Mouse (Mus musculus): ENCODE data around the gene Tbcd. TPM values are rescaled to one million over a fixed set of nuclear protein-coding genes. Genes with fewer than 3 reads are reported as not detected.

The Tbcd gene
- total and polyA plus RNA-seq, 3 experiments = 62.1 to 86.7 (median 70.4) TPM

GRCm38 (mm10) chr11:121420830-121421552 is 30.8 kb upstream of the Tbcd start, which contains the start of gene Fn3krp (continued):
- TF ChIP-seq ZKSCAN1 (IDR thresholded peaks at IDR 0.05; ENCODE audit: borderline replicate concordance, low read depth, low read length) = no peak
- TF ChIP-seq POLR2A (IDR thresholded peaks at IDR 0.05; ENCODE audit: low read depth, low read length) = peak; percentile 78
- TF ChIP-seq UBTF (IDR thresholded peaks at IDR 0.05; ENCODE audit: low read depth, low read length) = 0 out of 2 replicates have a peak, but pooled peaks have one; percentile 0

- dilution Hi-C loops (cut with MboI; ENCODE audit: extremely low pct_ligation_motif_present, extremely low pct_unique_long_range_greater_than_20kb, low sequenced_read_pairs) (no loop called here), in situ Hi-C loops (cut with MboI; ENCODE audit: low pct_ligation_motif_present, low pct_unique_long_range_greater_than_20kb, low sequenced_read_pairs) (no loop called here)
- Histone ChIP-seq H3K4me1 (ENCODE audit: control insufficient read depth in 1 of 2, insufficient read depth in 2 of 2) (peaks cover 2 to 16% of the 10 kb centered on the region in 2 experiments), H3K9me3 (replicated peaks; ENCODE audit: low read length) (no peaks in the 10 kb centered on the region), H3K79me2 (replicated peaks; ENCODE audit: control insufficient read depth, extremely low read depth, insufficient read depth, poor library complexity, severe bottlenecking) (no peaks in the 10 kb centered on the region), H3K9ac (ENCODE audit: insufficient read depth, low read depth) (peak overlapping the region; percentile 77), H3K4me3 (replicated peaks in 1 of 3; ENCODE audit: low read depth in 2 of 3, low read length in 2 of 3, poor library complexity in 1 of 3) (peak overlapping the region; percentile 77 to 89 (median 88)), H3K27ac (ENCODE audit: insufficient read depth, low read depth) (no peak overlapping the region), H3K4me2 (ENCODE audit: insufficient read depth, low read depth, poor library complexity, severe bottlenecking) (peak overlapping the region; percentile 99), H3K36me3 (replicated peaks in 1 of 2; ENCODE audit: control insufficient read depth in 1 of 2, insufficient read depth in 1 of 2, low read length in 1 of 2) (peaks cover 0 to 13% of the 10 kb centered on the region in 2 experiments), H3K27me3 (replicated peaks) (no peaks in the 10 kb centered on the region)
- TF ChIP-seq HCFC1 (IDR thresholded peaks at IDR 0.05; ENCODE audit: low read depth, low read length) (no peak; the same call in 1 of the 2 replicates), BHLHE40 (IDR thresholded peaks at IDR 0.05; ENCODE audit: low read depth, low read length) (no peak), RCOR1 (conservative IDR thresholded peaks at IDR 0.05; ENCODE audit: low read depth, low read length) (no peak), PAX5 (IDR thresholded peaks at IDR 0.05; ENCODE audit: low read length) (no peak), JUN (IDR thresholded peaks at IDR 0.05; ENCODE audit: insufficient read depth, low read depth, low read length) (no peak), ZC3H11A (IDR thresholded peaks at IDR 0.05; ENCODE audit: low read depth, low read length) (no peak), RAD21 (IDR thresholded peaks at IDR 0.05; ENCODE audit: low read depth, low read length) (no peak), MAX (IDR thresholded peaks at IDR 0.05; ENCODE audit: low read length) (peak; percentile 8; the same call in 1 of the 2 replicates), TCF12 (IDR thresholded peaks at IDR 0.05; ENCODE audit: low read depth, low read length) (no peak), KAT2A (IDR thresholded peaks at IDR 0.05; ENCODE audit: insufficient replicate concordance, low read length) (0 out of 2 replicates have a peak, but pooled peaks have one; percentile 11), MEF2A (IDR thresholded peaks at IDR 0.05; ENCODE audit: borderline replicate concordance, low read depth, low read length) (no peak), MYC (IDR thresholded peaks at IDR 0.05; ENCODE audit: low read depth, low read length) (no peak), ETS1 (conservative IDR thresholded peaks at IDR 0.05; ENCODE audit: low read depth, low read length) (no peak), CHD2 (IDR thresholded peaks at IDR 0.05; ENCODE audit: low read length) (no peak), POLR2A (IDR thresholded peaks at IDR 0.05; ENCODE audit: low read depth, low read length) (no peak), GABPA (IDR thresholded peaks at IDR 0.05; ENCODE audit: insufficient replicate concordance, low read depth, low read length) (no peak)
- DNase-seq (ENCODE audit: extremely low read depth) = peak; percentile 5
Observed at GRCm38 (mm10) chr11:121421553-121422173, 30.1 kb upstream of the Tbcd start.

All from CH12.LX (cell line).